Mouse (Mus musculus) erythroblast, embryonic 14.5 days (primary cell): Measurements from ENCODE around the gene Arl15.

Experiments
- GATA1 ChIP-seq: IDR thresholded peaks from 2 replicates; pipeline ENCODE4 v1.6.1; 2012; ENCODE audit warnings: low read length, inconsistent platforms, mixed read lengths
- TAL1 ChIP-seq: IDR thresholded peaks from 3 replicates; pipeline ENCODE4 v1.6.1; 2012; ENCODE audit warnings: low read length, inconsistent platforms, mixed read lengths

DNA sequence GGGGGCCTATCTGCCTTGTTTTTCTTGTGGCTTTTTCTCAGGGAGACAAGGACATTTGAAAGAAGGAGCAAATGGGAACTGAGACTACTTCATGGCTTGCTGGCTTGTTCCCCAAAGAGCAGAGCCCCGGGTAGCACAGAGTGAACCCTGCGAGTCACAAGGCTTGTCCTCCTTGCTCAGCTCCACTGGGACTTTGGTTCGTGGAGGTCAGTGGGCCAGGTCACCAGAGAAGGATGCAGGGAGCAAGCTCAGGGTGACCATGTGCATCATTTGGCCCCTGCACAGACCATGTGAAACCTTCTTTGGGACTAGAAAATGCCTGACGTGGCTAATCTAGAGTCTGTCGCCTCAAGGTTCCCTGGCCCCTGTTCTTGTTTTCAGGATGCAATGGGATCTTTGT lies 155.4 kb downstream of the Arl15 start:
- TF ChIP-seq GATA1 (no peak), TAL1 (no peak)
